Mouse (Mus musculus) cerebellum, adult 11-12 months (tissue): ENCODE measurements around the gene Lrrc8b.

ENCODE experiments used
- DNase-seq: peaks from one replicate; pipeline ENCODE4 v3.0.0; 2022

Gene Lrrc8b

DNA sequence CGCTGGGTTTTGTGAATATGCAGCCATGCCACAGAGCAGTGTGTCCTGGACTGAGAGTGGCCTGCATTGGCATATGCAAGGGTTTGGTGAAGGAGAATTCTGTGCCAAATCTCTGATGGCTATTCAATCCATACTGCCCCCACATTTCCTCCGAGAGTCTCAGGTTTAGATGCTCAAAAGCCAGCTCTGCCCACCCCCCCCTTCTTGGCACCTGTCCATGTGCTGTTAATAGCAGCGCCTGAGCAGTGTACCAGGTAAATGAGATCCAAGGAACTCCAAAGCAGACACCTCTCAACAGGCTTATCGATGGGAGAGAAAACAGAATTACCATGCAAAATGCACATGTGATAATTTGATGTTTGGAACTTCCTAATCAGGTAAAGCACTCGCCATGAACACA lies 74.6 kb downstream of the Lrrc8b start:
- no peak for DNase-seq

DNA sequence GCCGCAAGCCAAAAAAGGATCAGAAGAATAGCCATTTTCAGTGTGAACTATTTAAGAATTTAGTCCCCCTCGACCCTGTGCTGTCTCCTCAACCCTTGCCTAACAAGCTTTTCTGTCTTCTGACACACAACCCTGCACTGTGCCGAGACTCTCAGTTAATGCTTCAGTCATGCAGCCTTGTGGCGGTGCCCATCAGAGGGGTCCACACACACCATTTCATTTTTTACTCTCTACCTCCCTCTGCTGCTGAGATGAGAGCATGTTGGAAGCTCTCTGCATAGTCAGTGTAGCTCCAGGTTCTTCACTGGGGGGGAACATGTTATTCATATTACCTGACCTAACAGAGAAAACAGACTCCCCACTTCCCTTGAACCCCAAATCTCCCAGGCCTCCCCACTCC lies 75.8 kb downstream of the Lrrc8b start:
- no peak for DNase-seq

DNA sequence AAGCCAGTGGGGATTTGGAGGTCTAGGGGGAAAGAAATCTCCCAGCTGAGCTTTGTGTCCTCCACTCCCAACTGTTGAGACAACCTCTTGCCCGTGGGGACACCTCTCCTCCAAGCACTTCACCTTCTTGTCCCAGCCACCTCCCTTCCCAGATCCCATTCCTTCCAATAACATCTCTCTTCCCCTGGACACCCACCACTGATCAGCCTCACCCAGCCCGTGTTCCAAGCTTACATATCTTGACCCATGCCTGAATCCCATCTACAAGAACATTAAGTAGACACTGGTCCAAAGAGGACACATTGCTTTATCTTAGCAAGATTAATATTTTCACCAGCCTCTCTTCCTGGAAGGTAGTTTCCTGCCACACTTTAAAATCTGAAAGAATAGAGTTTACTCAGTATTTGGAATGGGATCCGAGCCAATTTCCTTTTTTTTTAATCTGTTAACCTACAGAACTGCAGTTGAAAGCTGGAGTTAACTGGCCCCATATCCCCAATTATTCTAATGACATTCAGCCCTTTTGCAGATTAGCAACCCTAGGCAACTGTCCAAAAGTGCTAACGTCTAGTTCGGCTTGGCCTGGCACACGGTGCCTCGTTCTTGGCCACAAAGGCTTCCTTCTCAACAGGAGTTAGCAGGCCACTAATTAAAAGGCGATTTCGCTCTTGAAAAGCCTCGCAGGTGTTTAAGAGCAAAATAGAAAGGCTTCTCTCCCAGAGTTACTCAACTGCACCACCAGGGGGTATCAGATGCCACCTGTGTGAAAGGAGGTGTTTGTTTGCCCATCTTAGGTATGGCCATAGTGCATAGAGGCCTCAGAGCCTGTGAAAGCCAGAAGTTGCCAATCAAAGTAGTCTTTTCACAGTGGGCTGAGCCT lies 77.0 kb downstream of the Lrrc8b start:
- peak; percentile 63 for DNase-seq

DNA sequence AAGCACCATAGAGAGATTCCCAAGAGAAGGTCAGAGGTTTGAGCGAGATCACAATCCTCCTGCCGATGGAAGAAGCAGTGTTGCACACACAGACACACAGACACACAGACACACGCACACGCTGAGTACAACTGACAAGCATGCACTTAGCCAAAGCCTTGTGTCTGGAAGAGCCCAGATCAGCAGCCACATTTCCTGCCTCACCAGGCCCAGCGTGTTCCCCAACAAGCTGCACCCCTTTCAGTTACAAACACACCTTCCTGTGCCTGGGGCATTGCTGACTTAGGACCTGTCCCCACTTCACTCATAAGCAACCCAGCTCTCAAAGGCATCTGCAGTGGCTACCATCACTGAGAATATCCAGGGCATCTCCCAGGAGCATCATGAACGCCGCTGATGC lies 77.8 kb downstream of the Lrrc8b start:
- no peak for DNase-seq

DNA sequence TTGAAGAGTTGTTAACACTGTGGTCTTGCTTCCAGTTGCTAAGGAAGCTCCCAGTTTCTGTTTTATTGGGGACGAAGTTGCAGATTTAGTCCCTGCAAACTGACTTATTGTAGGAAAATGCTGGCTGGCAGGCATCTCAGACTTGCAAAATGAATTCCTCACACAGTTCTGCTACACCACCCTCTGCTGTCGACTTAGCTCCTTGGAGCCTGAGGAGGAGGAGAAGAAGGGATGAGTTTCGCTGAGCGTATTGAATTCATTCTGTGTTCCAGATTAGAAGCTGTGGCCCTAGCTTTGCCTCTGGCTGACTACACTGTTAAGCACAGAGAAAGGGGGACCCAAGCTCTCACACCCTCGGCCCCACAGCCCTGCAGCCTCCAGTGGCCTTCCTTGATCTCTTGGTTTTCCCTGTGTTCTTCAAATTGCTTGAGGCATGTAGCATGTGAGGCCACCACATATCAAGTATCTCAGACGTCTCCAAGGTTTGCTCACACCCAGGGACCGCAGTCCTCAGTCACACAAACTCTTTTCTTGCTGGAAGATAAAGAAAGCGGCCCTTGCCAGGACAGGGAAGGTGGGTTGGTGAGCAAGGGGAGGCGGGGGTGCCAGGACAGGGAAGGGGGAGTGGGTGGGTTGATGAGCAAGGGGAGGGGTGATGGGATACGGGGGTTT lies 78.8 kb downstream of the Lrrc8b start:
- no peak for DNase-seq

DNA sequence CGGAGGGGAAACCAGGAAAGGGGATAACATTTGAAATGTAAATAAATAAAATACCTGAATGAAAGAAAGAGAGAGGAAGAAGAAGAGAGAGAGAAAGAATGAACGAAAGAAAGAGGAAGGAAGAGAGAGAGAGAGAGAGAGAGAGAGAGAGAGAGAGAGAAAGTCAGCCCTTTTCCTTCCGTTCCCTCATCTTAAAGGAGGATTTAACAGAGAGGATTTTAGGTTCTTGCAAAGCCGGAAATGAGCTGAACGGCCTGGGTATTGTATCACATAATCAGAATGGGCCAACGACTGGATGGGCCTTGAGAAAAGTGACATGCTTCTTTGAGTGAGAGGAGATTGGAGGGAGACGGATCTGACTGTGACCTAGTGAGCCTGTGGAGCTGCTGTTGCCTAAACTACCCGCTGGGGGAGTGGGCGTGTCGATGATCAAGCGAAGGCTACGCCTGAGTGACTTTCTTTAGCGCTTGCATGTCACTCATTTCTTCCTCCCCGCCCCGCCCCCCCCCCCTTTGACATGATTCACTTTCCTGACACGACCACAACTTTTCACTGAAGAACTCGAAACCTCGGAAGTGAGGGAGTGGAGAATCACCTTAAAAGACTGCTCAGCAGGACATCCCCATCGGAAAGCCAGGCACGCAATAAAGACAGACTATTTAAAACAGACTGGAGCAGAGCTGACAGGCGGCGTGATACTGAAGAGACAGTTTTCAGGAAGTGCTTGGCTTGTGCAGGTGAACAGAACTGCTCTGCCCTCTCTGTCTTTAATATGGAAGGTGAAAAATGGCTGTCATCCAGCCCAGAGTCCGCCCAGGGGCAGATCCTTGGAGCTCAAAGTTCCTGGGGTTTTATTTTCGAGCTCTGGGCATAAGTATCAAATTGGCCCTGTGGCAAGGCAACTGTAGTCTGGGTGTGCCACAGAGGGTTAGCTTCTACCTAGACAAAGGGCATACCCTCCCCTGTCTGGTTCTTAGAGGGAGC lies 79.6 kb downstream of the Lrrc8b start:
- no peak for DNase-seq

DNA sequence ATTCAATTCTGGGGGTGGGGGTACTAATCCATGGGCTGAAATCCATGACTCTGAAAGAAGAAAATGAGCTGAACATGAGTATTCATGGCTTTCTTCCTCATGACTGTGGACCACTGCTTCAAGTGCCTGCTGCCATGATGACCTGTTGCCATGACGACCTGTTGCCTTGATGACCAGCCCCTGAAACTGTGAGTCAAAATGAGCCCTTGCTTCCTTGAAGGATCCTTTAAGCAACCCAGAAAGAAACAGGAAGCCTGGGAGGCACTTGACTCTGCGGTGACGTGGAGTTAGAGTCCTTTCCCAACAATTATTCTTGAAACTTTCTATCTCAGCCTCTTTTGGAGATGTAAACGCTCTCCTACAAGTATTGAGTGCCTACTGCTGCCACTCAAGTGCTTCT lies 80.6 kb downstream of the Lrrc8b start:
- no peak for DNase-seq

DNA sequence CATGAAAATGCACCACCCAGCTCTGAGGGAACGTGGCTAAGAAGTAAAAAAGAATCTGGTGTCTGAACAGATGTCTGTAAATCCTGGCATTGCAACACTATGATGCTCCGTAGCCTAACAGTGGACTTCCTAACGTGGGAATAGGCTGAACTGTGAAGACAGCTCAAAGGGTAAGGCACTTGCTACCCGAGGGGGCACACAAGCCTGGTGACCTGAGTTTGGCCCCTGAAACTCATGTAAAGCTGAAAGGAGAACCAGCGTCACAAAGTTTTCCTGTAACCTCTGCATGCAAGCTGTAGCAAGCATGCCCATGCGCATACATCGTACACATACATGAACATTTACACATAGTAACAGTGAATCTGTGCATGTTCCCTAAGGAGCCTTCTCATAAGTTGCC lies 81.0 kb downstream of the Lrrc8b start:
- DNase-seq, result no peak

DNA sequence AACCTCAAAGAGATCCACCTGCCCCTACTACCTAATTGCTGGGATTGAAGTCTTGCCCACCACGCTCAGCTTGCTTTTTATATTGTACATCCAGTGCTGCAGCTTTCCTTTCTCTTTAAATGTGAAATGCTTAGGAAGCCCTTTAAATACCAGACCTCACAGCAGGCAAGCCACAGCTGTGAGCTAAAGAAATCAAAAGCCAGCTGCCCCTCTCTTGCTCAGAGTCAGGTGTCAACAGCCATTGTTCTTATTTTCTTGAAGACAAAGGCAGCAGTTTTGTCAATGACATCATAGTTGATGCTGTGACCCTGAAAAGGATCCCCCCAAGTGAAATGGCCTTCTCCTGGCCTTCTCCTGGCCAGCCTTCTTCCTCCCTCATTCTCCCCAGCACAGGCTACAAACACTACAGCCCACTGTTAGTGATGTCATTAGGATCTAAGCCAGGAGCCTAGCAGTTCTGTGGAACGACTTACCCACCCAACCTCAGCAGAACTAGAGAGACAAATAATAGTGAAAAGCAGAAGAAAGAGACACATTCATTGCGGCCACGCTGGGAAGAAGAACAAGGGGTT lies 82.9 kb downstream of the Lrrc8b start:
- DNase-seq, result no peak

DNA sequence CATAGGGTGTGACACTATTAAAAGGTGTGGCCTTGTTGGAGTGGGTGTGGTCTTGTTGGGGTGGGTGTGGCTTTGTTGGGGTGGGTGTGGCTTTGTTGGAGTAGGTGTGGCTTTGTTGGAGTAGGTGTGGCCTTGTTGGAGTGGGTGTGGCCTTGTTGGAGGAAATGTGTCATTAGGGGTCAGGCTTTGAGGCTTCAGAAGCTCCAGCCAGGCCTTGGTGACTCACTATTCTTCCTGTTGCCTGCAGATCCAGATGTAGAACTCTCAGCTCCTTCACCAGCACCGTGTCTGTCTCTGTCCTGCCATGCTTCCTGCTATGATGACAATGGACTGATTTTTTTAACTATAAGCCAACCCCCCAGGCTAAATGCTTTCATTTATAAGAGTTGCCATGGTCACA lies 83.8 kb downstream of the Lrrc8b start:
- no peak for DNase-seq

DNA sequence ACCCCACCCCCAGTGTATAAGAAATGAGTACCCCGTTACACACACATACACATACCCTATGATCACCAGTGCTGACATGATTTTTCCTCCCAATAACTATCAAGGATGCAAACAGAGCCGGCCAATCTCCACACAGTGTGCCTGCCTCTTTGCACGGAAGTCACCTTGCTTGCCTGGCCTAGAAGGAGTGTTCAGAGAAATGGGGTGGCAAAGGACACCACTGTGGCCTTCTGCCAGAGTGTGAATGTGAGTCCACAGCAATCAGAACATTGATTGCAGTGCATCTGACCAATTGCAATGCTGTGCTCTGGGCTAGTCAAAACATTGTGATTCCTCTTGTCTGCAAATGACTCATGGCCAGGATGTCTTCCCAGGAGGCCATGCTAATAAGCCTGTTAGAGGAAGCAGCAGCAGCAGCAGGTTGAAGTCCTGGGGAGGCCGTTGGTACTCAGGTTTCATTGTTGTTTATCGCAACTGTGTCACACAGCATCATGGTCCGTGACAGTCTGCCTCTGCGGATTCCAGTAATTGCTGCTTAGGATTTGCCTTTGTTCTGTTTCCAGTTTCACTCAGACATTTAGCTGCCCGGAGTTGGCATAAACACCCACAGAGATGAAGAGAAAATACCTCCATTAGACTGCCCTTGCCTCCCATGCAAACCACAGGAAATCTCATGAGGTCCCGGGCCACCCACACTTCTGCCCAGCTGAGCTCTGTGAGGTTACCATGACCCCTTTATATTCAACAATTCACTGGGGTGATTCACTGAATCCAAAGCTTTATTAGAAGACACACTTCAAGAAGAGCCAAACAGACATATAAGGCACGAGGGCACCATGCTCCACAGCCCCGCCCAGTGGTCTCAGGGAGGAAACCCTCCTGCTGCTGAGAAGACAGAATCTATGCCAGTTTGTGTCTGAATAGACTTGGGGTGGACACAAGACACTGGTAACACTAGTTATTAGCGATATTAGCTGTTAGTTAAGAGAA lies 84.9 kb downstream of the Lrrc8b start:
- DNase-seq, result no peak

DNA sequence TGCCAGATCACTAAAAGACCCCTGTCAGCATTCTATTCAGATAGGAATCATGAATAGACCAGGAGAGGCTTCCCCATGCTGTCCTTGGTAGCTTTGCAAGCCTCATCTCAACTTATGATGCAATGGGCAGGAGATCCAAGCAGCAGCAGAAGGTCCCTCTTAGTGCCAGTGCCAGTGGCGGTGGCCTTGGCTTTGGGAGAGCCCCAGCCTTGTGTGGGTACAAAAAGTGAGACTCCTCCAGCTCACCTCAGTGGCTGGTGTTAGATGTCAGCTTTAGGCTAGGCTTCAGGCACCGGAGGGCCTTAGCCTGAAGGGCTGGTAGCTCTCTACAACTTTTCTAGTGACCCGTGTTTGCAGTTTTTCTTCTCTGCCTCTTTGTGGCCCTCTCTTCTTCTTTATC lies 85.6 kb downstream of the Lrrc8b start:
- DNase-seq, result no peak

DNA sequence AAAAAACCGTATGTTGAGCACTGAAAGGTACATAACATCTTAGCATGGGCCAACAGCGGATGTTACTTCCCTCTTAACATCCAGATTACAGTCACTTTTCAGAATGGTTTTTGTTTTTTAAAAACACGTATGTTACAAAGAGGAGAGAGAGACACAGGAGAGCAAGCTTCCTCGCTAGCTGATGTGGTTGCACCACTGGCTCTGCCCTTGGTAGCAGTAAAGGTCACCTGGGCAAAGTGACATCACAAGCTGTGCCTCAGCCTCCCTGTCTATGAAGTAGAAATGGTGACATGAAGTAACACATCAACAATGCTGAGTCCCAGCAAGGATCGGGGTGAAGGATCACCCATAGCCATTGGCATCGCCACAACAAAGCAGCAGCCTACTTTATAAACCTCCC lies 93.2 kb downstream of the Lrrc8b start:
- no peak for DNase-seq

DNA sequence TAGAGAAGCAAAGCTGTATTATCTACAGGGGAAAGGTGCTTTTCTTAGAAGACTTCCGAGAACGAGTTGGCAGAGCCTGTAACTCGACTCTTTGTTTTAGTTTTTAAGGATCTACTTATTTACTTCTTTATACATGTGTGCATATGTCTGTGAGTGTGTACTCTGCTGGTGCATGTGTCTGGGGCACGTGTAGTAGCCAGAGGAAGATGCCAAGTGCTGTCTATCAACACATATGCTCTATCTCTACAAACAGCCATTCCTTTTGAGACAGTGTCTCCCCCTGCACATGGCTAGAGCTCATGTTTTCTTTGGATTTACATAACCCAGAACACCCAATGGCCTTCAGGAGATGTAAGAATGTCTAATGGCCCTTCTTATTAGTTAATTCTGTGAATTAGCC lies 96.7 kb downstream of the Lrrc8b start:
- no peak for DNase-seq

DNA sequence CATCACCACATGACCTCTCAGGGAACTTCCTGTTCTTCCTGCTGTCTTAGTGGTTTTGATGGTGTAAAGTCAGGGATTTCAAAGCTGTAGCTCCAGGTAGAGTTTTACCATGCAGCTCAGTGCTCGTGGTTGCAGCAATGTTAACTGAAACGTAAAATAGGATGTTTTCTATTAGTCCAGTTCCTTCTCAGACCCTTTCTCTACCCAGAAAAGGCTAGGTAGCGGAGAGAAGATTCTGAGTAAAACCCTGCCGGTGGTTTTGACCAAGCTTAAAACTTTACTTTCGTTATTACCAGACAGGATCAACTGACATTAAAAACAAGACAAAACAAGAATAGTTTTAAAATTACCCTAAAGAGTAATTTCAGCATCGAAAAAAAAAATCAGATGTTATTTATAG lies 100.0 kb downstream of the Lrrc8b start:
- DNase-seq, result no peak

DNA sequence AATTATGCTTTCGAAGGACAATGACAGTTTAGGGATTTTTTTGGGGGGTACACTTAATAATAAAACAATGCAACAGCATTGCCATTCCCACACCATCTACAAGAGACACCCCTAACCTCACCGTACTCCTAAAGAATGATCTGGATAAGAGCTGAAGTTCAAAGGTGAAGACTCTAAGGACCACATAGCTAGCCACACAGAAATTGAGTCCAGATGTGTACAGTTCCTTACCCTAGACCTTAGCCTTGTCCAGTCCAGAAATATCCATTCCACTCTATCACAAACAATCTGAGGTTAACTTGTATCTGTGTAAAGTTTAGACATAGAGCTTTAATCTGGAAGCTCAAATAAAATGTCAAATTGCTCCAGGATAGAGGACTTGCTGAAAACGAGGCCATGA lies 100.7 kb downstream of the Lrrc8b start:
- no peak for DNase-seq

DNA sequence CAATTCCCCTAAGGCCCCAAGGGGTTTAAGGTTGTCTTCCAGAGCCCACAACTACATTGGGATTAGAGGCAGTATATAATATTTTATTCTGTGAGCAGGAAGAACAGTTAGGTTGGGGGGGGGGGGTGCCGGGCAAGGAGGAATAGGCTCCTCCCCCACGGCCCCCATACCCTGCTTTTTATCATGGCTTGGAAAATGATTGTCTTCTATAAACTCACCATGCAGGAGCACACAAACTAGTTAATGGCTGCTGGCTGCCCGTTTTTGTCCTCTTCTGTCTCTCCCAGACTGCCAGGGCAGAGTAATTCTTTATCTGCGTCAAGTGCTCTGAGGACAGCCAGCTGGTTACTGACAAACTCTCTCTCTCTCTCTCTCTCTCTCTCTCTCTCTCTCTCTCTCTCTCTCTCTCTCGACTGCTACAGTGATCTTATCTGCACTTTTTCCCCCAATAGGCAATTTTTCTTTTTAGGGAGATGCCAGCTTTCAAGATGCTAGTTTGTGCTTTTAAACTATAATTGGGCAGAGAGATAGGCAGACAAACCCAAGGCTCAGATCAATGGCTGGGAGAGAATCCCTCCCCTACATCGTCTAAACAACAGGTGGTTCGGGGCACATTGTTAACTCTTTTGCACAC lies 102.5 kb downstream of the Lrrc8b start:
- DNase-seq, result no peak

DNA sequence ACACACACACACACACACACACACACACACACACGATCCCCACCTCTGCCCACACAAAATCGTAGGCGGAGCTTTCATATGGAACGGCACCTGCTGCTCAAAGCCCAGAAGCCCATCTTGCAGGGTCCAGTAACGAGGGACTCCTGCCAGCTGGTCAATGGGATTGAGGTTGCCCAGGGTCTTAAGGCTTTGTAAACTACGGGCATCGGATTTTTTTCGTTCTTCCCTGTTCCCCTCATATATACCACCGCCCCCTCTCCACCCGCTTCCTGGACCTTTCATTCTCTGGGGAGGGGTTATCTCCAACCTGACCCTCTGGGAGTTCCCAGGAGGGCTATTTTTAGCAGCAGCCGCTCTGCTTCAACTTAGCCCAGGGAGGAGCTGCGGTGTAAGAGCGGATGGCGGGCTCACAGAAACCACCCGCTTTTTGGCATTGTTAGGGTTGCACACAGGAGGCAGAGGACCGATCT lies 103.1 kb downstream of the Lrrc8b start:
- no peak for DNase-seq

DNA sequence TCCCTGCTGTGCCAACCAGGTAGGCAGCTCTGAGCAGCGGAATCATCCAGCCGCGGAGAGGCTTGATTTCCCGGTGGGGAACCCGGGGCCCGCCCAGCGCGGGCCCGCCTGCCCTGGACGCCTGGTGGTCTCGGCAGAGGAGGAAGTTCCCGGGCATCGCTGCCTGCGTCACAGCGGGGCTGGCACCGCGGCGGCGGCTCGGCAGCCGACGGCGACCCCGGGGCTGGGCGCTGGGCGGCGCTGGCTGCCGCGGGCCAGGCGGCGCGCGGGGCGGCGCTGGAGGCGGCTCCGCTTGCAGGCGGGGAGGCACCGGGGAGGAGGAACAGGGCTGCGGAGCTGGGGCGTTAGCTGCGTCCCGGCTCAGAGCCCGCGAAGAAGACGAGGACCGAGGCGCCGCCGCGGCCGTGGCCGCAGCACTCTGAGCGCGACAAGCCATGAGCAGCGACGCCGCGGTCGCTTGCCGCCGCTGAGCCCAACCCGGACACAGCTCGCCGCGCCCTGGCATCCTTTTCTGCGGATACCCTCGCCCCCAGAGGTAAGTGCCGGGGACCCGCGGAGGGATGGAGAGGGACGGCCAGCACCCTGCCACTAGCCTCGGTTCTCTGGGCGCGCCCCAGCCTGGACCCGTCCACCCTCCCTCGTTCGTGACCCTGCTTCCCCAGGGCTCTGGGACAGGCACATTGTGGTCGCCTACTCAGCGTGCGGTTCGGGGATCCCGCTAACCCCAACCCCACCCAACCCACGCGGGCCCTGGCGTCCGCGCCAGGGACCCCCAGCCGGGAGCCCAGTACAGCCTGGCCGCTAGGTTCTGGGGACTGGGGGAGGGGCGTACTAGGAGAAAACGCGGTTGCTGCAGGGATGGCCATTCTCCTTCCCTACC lies 103.8 kb downstream of the Lrrc8b start, which contains the start of gene Lrrc8c:
TSS of gene Lrrc8c (plus strand) at position 293 of the 880 bp plus-strand sequence.
- peak; percentile 66 for DNase-seq

DNA sequence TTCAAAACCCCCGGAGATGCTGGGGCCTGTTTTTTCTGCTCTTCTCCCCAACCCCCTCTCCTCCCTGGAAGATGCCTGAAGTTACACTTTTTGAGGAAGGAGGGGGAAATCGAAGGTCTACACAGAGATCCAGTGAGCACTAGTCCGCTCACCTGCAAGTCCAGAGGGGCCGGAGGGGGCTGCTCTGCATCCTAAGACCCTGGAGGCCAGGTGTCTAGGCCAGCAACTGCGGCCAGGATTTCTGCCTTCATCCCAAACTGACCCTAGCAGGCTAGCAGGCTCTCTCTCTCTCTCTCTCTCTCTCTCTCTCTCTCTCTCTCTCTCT lies 104.4 kb downstream of the Lrrc8b start:
- no peak for DNase-seq
